Mouse (Mus musculus) CD4-positive, CD25-positive, alpha-beta regulatory T cell, adult 2 months (primary cell): ENCODE data around the gene D630045J12Rik.

Experiments
- DNase-seq: peaks from one replicate; pipeline ENCODE4 v3.0.0-alpha.2; 2012; ENCODE audit warnings: low read depth, low spot score

The D630045J12Rik gene

DNA sequence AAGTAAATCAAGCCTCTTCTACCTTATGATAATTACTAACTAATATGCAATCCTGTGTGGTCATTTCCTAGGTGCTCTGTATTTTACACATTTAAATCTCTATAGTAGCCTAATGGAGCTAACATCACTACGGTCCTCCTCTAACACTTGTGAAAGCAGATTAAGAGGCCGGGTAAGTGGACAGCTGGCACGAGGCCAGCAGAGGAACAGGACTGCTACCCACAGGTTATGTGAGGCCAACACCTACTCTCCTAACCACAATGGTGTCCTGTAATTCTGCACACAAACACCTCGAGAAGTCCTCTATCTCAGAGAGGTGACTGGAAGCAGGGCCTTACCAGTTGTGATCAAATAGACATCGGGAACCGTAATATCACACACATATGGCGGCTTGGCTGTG, 59.8 kb downstream of the D630045J12Rik start:
- no peak for DNase-seq

- DNase-seq, result no peak
Measured at GRCm38 (mm10) chr6:38192952-38193351, 60.9 kb downstream of the D630045J12Rik start.

DNA sequence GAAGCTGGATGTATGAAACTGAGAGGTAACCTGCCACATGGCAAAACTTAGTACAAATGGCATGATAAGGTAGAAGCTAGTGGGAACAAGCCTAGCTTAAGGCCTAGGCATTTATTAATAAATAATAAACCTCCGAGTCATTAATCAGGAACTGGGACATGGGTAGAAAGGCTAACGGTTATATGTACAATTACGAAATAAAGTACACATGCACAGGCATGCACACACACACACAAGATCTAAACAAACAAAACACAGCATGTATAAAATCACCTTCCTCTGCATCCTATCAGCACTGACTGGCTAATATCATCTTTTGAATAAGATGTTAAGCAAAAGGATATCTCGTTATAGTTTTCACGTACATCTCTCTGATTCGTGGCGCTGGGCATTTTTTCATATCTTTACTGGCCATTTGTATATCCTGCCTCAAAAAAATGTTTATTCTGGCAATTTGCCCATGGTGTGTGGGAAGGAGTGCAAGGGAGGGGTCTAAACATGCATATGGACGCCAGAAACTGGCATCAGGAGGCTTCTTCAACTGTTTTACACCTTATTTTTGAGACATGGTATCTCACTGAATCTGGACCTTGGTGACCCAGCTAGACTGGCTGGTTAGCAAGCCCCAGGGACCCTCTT, 67.4 kb downstream of the D630045J12Rik start:
- no peak for DNase-seq

DNA sequence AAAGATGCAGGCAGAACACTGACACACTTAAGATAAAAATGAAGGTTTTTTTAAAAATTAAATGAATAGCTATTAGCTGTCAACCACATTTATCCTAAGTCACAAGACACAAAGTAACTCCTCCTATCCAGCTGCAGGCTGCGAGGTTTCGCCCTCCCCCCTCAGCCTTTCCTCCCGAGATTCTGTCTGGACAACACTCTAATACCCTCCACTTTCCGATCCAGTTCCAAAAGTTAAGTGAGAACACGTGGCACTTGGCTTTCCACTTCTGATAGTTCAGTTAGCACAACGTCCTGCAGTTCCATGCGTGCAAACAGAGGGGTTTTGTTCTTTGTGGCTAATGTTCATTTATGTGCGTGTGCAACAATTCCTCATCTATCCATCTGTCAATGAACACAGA, 69.0 kb downstream of the D630045J12Rik start:
- DNase-seq, result no peak

DNA sequence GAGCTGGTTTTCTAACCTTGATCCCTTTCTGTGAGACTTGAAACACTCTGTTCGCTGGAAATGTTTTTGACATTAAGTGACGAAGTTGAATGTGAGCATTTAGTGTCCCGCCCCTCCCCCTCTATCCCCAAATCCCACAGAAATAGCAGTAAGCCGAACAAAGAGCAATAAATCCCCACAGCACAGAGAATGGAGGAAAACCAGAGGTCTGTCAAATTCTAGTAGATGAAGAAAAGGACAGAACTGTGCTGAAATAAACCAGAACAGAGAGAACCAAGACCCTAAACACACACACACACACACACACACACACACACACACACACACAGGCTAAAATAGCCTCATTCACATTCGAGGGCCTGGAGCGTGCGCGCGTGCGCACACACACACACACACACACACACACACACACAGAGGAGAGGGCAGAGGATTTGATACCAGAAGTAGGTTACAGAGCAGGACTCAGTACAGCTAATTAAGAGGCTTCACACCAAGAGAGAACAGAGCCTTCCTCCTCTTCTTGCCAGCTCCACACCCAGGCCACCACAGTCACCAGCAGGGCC, 72.0 kb downstream of the D630045J12Rik start:
- no peak for DNase-seq

- no peak for DNase-seq
Measured at GRCm38 (mm10) chr6:38180669-38181068, 73.1 kb downstream of the D630045J12Rik start.

GRCm38 (mm10) chr6:38165385-38165784, 88.4 kb downstream of the D630045J12Rik start:
- no peak for DNase-seq

DNA sequence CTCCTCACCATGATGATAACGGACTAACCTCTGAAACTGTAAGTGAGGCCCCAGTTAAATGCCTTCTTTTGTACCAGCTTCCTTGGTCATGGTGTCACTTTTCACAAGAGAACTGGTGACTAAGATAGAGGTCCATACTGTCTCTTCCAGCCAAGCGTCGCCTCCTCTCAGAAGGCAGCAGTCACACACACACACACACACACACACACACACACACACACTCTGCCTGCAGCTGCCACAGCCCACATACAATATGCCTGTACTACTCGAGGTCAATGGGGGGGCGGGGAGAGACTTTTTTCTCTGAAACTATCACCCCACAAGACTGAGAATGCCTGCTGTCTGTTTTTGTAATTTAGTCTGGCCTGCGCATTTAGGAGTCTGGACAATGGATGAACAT, 89.1 kb downstream of the D630045J12Rik start:
- DNase-seq, result no peak

- DNase-seq, result no peak
Measured at GRCm38 (mm10) chr6:38162825-38163504, 90.8 kb downstream of the D630045J12Rik start.

DNA sequence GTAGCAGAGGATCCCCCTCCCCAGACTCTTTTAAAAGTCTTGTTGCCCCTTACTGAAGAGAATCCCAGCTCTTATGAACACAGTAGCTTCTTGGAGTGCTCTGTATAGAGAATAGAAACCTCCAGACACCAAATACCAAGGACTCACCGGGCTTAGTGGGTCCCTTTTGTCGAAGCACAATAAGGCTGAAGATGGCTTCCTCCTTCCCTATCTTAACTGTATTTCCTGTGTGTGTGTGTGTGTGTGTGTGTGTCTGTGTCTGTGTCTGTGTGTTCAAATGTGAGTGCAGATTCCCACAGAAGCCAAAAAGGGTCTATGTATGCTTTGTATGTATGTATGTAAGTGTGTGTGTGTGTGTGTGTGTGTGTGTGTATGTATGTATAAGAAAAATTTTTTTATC, 93.3 kb downstream of the D630045J12Rik start:
- no peak for DNase-seq

- peak; percentile 80 for DNase-seq
Measured at GRCm38 (mm10) chr6:38160102-38160501, 93.7 kb downstream of the D630045J12Rik start.

DNA sequence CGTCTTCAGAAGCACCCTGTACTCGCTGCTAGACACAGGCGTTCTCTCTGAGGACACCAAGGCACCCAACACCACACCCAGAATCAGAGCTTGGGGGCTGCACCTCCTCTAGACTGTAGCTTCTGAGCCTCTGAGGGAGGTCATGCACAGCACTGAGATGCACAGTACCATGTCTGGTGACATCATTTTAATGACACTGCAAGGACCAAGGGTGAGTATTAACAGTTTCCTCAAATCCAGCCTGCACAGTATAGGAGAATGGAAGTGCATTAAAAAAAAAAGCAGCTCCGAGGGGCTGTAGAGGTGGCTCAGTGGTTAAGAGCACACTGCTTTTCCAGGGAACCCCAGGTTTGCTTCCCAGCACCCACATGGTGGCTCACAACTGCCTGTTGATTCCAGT, 94.2 kb downstream of the D630045J12Rik start:
- DNase-seq, result no peak

DNA sequence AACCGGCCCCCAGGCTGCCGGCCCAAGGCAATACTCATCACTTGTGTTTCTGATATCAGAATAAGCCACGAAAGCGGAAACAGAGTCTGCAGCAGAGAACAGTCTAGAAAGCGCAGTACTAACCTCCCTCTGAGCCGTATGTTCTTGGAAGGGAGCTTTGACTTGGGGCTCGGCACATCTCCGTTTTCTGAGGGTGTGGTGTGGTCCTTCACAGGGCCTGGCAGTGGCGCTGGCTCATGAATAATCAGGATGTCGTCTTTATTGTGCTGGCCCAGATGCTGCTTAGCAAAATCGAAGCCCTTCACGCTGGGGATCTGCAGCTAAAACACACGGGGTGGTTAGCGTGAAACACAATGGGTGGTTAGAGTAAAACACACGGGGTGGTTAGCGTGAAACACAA, 95.9 kb downstream of the D630045J12Rik start:
- DNase-seq, result no peak

GRCm38 (mm10) chr6:38156204-38156603, 97.6 kb downstream of the D630045J12Rik start:
- no peak for DNase-seq

GRCm38 (mm10) chr6:38152305-38152704, 101.5 kb downstream of the D630045J12Rik start:
- DNase-seq, result no peak

- DNase-seq, result no peak
Measured at GRCm38 (mm10) chr6:38149483-38149882, 104.3 kb downstream of the D630045J12Rik start.

- no peak for DNase-seq
Measured at GRCm38 (mm10) chr6:38148626-38149025, 105.2 kb downstream of the D630045J12Rik start.

DNA sequence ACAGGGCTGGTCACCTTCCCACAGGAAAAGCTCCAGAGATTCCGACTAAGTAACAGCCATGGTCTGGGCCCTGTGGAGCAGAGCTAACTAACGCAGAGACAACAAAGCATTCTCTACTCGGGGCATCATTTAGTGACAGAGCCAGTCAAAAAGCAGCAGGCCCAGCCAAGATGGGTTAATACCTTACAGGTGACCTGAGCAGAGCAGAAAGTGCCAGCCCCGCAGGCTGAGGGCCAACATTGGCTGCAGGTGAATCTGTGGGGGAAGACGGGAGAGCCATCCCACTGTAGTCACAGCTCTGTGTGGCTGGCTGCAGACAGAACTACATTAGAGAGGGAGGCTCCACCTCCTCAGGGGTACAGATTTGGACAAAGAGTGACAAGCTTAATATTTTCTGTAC, 106.5 kb downstream of the D630045J12Rik start:
- DNase-seq, result no peak

DNA sequence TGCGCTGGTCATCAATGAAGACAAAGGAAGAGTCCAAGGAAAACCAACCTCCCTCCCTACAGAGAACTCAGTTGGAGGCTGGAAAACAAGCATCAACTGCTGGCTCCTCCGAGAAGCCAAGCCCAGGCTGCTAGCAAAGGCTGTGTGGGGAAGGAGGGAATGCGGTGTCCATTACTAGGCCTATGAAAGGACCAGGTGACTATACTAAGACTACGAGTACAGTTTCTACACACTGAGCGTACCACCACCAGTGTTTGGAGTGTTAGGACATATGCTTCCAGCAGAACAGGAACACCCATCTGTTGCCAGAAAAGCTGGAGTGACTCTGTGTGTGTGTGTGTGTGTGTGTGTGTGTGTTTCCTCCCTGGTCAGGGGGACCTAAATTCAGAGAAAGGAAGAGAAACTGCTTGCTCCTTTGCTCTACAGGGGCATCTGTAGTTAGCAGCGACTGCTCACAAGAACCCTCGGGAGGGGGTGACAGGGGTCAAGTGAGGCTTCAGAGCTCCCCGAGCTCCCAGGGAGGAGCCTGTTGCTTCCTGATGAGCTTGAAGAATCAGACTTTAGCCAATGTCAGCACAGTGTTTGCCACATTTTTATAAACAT, 108.2 kb downstream of the D630045J12Rik start:
- DNase-seq, result no peak

DNA sequence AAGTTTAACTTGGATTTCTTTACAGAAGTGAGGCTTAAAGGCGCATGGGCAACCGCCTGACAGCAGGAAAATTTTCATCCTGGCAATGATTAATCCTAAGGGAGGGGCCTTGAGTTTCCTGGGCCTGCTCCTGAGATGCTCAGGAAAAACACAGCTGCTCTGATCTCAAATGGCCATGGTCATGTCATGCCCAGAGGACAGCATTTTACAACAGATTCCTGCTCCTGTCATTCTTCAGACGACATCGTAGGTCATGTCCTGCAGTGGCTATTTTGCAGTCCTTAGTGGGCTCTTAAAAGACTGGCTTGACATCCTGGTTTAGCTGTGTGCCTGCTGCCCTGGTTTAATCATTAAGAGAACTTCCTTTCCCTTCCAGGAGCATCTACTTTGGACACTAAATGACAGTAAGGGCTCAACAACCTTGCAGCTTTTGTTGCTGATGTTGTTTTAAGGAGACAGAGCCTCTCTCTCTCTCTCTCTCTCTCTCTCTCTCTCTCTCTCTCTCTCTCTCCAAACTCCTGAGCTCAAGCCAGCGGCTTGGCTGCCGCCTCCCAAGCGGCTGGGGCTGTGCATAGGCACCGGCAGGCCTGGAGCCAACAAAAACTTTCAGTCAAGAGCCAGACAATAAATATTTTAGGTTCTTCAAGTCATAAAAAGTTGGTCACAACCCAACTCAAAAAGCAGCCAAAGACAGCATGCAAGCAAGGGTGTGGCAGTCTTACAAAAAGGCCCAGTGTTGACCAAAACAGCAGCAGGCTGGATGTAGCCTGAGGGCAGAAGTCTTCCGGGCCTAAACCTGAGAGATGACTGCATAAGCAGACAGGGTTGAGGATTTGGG, 109.4 kb downstream of the D630045J12Rik start:
- no peak for DNase-seq

- no peak for DNase-seq
Measured at GRCm38 (mm10) chr6:38140402-38140801, 113.4 kb downstream of the D630045J12Rik start.

- no peak for DNase-seq
Measured at GRCm38 (mm10) chr6:38139086-38139485, 114.7 kb downstream of the D630045J12Rik start.
